Mouse (Mus musculus): ENCODE data around the gene Bdh1.

GRCm38 (mm10) chr16:31400908-31401692 is 21.0 kb upstream of the Bdh1 start:
- TF ChIP-seq POLR2A (IDR thresholded peaks at IDR 0.05; ENCODE audit: insufficient read depth, low read depth, low read length) (no peak), CTCF (IDR thresholded peaks at IDR 0.05) (no peak)
